Mouse (Mus musculus) layer of hippocampus, adult 2 months (tissue): ENCODE measurements around the gene Cyp4a10. TPM values are rescaled to one million over a fixed set of nuclear protein-coding genes. Genes with fewer than 3 reads are reported as not detected.
"Not testable (repeated sequence)": the region's sequence is repeated elsewhere in the genome, so short reads cannot be mapped to it uniquely, and the experiment has no call there.

Experiments
- DNase-seq, 2 experiments: peaks; one replicate each; pipeline ENCODE4 v3.0.0; 2022; ENCODE audit warnings: low spot score in 2 of 2
- H3K27ac ChIP-seq: fragments of 200-600 bp; 2 replicates; pipeline ENCODE4 v1.8.1; 2022
- H3K4me3 ChIP-seq: fragments of 200-600 bp; 2 replicates; pipeline ENCODE4 v1.8.1; 2022; ENCODE audit warnings: mild to moderate bottlenecking
- CTCF ChIP-seq: fragments of 200-600 bp; conservative IDR thresholded peaks from 2 replicates; pipeline ENCODE4 v1.8.1; 2022; ENCODE audit warnings: antibody characterized with exemption, mild to moderate bottlenecking, moderate library complexity
- long read RNA-seq, 2 experiments: library from polyadenylated mRNA; stranded (forward); transcript quantifications; one replicate each; pipeline ENCODE4 v2.0.0; 2021; ENCODE audit warnings: borderline mapping rate in 2 of 2
- total RNA-seq, 2 experiments: library from RNA; stranded (reverse); gene quantifications; 2 replicates each; pipeline ENCODE4 v1.2.3; 2021

The Cyp4a10 gene
- not detected for total RNA-seq
- long read RNA-seq, experiment 1, result 0 reads
- long read RNA-seq, experiment 2, result 0 reads

DNA sequence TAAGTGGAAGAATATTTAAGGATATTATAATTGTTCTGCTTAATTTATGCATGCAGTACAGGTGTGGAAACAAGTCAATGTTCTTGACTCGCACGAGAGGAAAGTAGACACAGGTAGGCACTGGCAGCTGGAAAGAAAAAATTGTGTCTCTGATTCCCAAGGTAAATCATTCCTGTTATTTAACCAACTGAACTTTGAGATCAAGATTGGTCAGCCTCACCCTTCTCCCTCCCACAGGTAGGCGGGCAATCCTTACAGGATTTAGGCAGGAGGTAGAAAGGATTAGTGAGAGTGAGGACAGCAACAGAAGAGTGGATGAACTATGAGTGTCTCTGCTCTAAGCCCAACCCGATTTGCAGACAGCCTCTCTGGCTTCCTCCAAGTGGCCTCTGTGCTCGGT lies at the start of gene Cyp4a10:
TSS of gene Cyp4a10 (plus strand) at position 265 of the 400 bp plus-strand sequence.
- H3K27ac ChIP-seq, H3K4me3 ChIP-seq, DNase-seq: not testable (repeated sequence)

DNA sequence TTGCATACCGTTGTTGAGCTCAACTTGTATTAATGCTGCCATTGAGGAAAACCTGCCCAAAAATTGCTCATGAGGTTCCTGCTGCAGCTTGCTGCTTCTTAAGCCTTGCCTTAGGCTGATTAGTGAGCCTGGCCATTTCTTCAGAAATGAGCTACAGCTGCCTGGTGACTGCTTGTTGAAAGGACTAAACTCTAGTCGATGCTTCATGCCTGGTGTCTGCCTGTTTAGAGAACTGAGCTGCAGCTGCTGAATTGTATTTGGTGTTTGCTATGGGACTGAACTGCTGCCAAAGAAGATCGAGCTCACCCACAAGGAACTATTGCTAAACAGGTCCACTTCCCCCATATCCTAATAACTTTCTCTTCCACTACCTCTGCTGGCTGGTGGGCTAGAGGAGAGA lies 44.5 kb upstream of the Cyp4a10 start:
- not testable (repeated sequence) for DNase-seq, H3K4me3 ChIP-seq, H3K27ac ChIP-seq

GRCm38 (mm10) chr4:115476051-115476450 lies 42.0 kb upstream of the Cyp4a10 start:
- H3K4me3 ChIP-seq, DNase-seq, H3K27ac ChIP-seq: not testable (repeated sequence)
- TF ChIP-seq CTCF, result peak; percentile 57

GRCm38 (mm10) chr4:115481006-115481652 lies 36.9 kb upstream of the Cyp4a10 start:
- no peak overlapping the region for H3K27ac ChIP-seq
- H3K4me3 ChIP-seq, result no peak overlapping the region
- DNase-seq, result no peak
- TF ChIP-seq CTCF, result no peak

DNA sequence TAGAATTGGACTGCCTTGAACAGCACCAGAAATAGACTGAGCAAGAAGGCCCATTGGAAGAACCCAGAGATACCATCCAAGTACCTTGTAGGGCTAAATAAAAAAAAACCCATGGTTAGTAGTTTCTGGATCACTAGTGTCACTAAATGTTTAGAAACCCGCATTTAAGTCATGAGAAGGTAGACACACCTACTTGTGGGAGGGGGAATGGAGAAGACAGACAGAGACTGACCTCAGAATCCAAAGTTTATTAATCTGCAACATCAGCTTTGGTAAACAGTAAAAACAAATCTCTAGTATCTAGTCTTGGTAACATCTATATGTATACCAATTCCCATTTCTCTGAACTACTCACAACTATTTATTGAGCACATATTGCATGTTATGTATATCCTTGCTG lies 22.1 kb upstream of the Cyp4a10 start, which contains the start of gene Cyp4a14:
TSS of gene Cyp4a14 (minus strand) at position 142 of the 400 bp plus-strand sequence.
- DNase-seq, result no peak

GRCm38 (mm10) chr4:115497466-115497865 lies 20.6 kb upstream of the Cyp4a10 start:
- no peak for TF ChIP-seq CTCF
- Histone ChIP-seq H3K27ac (no peak overlapping the region), H3K4me3 (no peak overlapping the region)
- DNase-seq, result no peak

More for the DNA sequence above, 22.1 kb upstream of the Cyp4a10 start, which contains the start of gene Cyp4a14:
- no peak for TF ChIP-seq CTCF
- H3K27ac ChIP-seq, result no peak within 1 kb of the TSS
- H3K4me3 ChIP-seq, result no peak within 1 kb of the TSS

DNA sequence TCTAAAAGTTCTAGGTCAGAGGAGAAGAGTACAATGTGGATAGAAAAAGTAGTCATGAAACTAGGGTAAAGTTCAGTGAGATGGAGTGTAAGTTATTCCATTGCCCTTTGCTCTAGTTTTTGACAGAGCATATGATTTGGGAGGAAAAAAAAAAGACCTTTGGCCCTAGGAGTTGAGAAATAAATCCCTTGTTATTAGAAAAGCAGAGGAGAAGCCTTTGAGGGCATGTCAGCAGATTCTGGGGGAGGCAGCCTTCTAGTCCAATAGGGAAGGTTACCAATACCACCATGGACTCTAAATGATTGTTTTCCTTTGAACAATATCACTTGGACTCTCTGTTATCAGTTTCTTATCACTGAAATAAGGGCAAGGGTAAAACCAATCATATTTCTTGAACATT lies 4.1 kb upstream of the Cyp4a10 start:
- not testable (repeated sequence) for H3K27ac ChIP-seq, DNase-seq, H3K4me3 ChIP-seq

DNA sequence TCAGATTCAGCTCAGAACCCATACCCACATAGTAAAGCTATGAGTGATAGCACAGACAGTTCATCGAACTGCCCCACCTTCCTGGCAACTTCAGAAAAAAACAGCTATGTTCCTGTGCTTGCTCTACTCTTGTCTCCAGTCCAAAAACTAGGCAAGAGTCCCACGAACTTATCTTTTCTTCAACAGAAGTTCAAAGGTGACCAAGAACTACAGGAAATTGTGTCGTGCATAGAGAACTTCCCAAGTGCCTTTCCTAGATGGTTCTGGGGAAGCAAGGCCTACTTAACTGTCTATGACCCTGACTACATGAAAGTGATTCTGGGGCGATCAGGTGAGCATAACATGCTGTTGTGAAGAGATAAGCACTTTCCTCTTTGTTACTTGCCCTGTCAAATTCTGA lies 1.4 kb downstream of the Cyp4a10 start:
- H3K4me3 ChIP-seq, result no peak overlapping the region
- DNase-seq, result no peak
- no peak overlapping the region for H3K27ac ChIP-seq
- no peak for TF ChIP-seq CTCF

DNA sequence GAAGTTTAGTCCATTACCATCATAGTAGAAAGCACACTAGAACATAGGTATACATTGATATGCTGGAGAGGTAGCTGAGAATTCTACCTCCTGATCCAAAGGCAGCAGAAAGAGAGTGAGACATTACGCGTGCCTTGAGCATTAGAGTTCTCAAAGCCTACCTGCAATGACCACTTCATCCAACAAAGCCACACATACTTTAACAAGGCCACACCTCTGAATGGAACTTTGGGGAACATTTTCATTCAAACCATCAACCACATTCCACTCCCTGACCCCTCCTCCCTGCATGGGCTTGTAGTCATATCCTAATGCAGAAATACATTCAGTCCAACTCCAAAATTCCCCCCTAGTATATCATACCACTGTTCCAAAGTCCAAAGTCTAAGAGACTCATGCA lies 3.7 kb downstream of the Cyp4a10 start:
- no peak for DNase-seq
- Histone ChIP-seq H3K27ac (no peak overlapping the region), H3K4me3 (no peak overlapping the region)
- no peak for TF ChIP-seq CTCF

GRCm38 (mm10) chr4:115545101-115545500 lies 27.0 kb downstream of the Cyp4a10 start:
- TF ChIP-seq CTCF, result no peak
- DNase-seq, result no peak
- Histone ChIP-seq H3K27ac (no peak overlapping the region), H3K4me3 (no peak overlapping the region)

DNA sequence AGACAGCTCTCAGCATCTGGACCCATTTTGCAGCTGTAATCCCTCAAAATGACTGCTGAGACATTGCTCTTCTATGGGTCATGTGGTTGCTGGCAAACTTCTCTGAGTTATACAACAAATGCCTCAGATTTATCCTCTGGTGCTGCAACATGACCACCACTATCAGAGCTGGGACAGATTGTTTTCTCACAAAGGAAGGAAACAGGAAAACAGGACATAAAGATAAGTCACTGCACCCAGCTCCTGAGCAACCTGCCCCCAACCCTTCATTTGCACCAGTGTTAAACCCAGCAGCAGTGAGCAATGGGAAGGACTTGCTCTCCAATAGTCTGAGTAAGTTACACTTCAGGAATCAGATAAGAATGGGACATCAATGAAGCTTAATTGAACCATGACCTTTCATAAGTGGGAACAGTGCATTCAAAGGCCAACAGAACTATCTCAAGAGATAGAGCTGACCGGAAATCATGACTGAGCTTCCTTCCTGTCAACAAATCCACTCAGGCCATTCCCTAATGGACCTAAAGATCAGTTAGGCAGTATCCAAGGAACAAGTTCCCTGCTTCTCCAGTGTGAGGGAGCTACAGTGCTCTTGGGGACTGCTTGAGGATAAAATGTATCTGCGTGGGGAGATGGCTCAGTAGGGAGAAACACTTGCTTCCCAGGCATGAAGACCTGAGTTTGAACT lies 28.2 kb downstream of the Cyp4a10 start:
- TF ChIP-seq CTCF, result no peak
- Histone ChIP-seq H3K4me3 (no peak overlapping the region), H3K27ac (no peak overlapping the region)
- DNase-seq, result no peak

DNA sequence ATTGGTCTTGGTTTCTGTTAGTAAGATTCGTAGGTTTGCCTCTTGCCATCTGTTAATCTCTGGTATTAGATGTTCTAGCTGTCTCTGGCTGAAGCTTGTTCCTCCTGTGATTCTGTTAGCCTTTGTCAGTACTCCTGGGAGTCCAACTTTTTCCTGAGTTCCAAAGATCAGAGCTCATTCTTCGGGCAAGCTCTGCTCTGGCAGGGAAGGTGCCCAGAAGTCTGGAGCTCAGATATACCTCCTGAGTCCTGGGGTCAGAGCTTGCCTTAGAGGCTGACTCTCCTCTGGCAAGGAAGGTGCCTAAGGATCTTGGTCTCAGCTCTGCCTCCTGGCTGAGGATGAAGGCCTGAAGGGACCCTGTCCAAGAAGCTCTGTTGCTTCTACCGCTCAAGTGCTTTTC lies 34.7 kb downstream of the Cyp4a10 start:
- no peak for DNase-seq
- no peak overlapping the region for H3K27ac ChIP-seq
- H3K4me3 ChIP-seq, result no peak overlapping the region
- TF ChIP-seq CTCF, result no peak

DNA sequence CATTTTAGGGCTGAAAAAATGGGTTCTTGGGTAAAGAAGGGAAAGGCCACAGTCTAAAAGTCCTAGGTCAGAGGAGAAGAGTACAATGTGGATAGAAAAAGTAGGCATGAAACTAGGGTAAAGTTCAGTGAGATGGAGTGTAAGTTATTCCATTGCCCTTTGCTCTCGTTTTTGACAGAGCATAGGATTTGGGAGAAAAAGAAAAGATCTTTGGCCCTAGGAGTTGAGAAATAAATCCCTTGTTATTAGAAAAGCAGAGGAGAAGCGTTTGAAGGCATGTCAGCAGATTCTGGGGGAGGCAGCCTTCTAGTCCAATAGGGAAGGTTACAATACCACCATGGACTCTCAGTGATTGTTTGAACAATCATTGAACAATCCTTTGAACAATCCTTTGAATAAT lies 37.4 kb downstream of the Cyp4a10 start:
- no peak overlapping the region for H3K4me3 ChIP-seq
- TF ChIP-seq CTCF, result no peak

More for the DNA sequence above, 37.4 kb downstream of the Cyp4a10 start:
- DNase-seq, result no peak
- H3K27ac ChIP-seq, result no peak overlapping the region
